Mouse (Mus musculus) midbrain, embryonic 16.5 days (tissue): ENCODE results near the gene Hes6. TPM values are rescaled to one million over a fixed set of nuclear protein-coding genes. Genes with fewer than 3 reads are reported as not detected.

Experiments used
- ATAC-seq: fragments of 200-750 bp; cut with Nextera tagmentation; 2 replicates; pipeline ENCODE4 v1.8.0; 2017; ENCODE audit warnings: moderate TSS enrichment
- H3K27ac ChIP-seq: fragments of 300-500 bp; sonication (generic); 2 replicates; pipeline ENCODE4 v1.5.1; 2014; ENCODE audit warnings: mild to moderate bottlenecking, low read length, mixed read lengths
- H3K27me3 ChIP-seq: fragments of 300-500 bp; sonication (generic); 2 replicates; pipeline ENCODE4 v1.6.1; 2014; ENCODE audit warnings: low read depth, low read length, mixed read lengths; ENCODE audit not compliant: control insufficient read depth, insufficient read depth
- H3K36me3 ChIP-seq: fragments of 300-500 bp; sonication (generic); 2 replicates; pipeline ENCODE4 v1.6.1; 2014; ENCODE audit warnings: mild to moderate bottlenecking, low read length, moderate library complexity, mixed read lengths; ENCODE audit not compliant: control insufficient read depth, insufficient read depth
- H3K4me1 ChIP-seq: fragments of 300-500 bp; sonication (generic); 2 replicates; pipeline ENCODE4 v1.6.1; 2014; ENCODE audit warnings: mild to moderate bottlenecking, low read length, mixed read lengths; ENCODE audit not compliant: control insufficient read depth, insufficient read depth
- H3K4me2 ChIP-seq: fragments of 300-500 bp; sonication (generic); 2 replicates; pipeline ENCODE4 v1.6.1; 2014; ENCODE audit warnings: mild to moderate bottlenecking, low read length, mixed read lengths
- H3K4me3 ChIP-seq: fragments of 300-500 bp; sonication (generic); 2 replicates; pipeline ENCODE4 v1.5.1; 2014; ENCODE audit warnings: low read depth, mild to moderate bottlenecking, low read length, moderate library complexity, mixed read lengths
- H3K9ac ChIP-seq: fragments of 300-500 bp; sonication (generic); 2 replicates; pipeline ENCODE4 v1.6.1; 2014; ENCODE audit warnings: low read depth, low read length, mixed read lengths
- H3K9me3 ChIP-seq: fragments of 300-500 bp; sonication (generic); replicated peaks from 2 replicates; pipeline ENCODE4 v1.6.1; 2014; ENCODE audit warnings: mild to moderate bottlenecking, low read length, mixed read lengths; ENCODE audit not compliant: control insufficient read depth, poor library complexity, severe bottlenecking
- WGBS: fragments of 180-500 bp; shearing (Covaris S2); extraction: QIAGEN DNeasy Blood & Tissue Kit; methylation state at CpG from one replicate; pipeline ENCODE4 v1.1.7; 2014; 5-methylcytosine and 5-hydroxymethylcytosine counted together
- polyA plus RNA-seq: library from polyadenylated mRNA; unstranded; fragments of >200 nt; fragmentation: Nextera tagmentation; extraction: Ambion mirVana; gene quantifications from 2 replicates; pipeline ENCODE4 v1.2.1, GENCODE M21; 2015

The Hes6 gene
- polyA plus RNA-seq, 1 experiment from 2014 or later = 153 TPM

DNA sequence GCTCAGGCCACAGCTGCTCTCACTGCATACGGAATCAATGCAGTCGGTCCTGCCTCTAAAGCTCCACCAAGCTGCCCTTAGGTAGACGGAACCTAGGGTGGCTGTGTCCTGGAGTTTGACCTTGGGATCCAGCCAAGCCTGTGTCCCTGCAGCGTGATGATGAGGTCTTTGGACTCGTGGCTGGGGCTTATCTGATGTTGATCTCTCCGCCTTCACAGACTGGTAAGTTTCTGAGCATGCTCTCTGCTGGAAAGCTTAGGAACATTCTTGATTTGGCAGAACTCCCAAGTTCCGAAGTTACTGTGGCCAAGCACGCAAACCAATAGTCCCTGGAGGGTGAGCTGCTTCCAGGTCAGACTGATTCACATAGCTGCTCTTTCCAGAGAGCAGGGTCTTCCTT is 32.2 kb upstream of the Hes6 start:
- 84% methylated on average over 8 of the region's 8 CpGs for WGBS

DNA sequence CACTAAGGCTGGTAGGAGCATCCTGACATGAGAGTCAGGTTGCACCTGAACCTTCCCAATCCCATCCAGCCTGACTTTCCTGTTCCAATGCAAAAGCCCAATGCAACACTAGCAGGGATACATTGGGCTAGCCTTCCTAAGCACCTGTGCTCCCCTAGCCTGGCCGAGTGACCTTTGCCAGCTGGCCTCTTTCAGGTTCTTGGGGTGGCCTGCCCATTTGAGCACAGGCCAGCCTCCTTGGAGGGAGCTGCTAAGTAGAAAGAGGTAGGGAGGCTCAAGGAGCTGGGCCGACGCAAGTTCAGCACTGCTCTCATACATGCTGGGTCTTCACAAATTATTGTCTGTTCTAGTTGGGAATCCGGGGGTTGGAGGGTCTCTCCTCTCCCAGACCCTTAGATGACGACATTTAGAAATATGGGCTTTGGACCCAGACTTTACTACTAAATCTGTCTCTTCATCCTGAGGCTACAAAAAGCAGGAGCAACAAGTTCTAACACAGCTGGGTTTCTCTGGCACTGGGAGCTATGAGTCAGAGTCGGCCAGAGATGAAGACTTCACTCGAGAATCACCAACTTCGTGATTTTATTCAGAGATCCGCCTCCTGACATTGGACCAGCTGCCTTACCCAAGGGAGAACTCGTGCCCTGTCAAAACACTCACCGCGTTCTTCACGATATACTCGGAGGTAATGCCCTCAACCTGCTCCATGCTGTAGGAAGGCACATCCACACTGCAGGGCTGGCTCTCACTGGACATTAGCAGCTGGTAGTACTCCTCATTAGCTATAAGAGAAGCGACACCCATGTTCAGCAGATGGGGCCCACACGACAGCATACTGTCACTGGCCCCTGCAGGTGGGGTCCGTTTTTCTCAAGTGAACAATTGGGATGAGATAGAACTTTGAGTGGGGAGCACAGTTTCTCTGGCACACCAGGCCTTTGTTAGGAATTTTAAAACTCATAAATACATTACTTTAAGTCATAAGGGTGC is 31.3 kb upstream of the Hes6 start:
- H3K4me3 ChIP-seq = no peak overlapping the region
- H3K4me2 ChIP-seq = no peak overlapping the region
- ATAC-seq = no peak
- no peak overlapping the region for H3K27ac ChIP-seq
- no peaks in the 10 kb centered on the region for H3K4me1 ChIP-seq
- H3K27me3 ChIP-seq = no peaks in the 10 kb centered on the region
- H3K9me3 ChIP-seq = no peaks in the 10 kb centered on the region
- 93% methylated on average over 17 of the region's 17 CpGs for WGBS
- H3K9ac ChIP-seq = no peak overlapping the region
- H3K36me3 ChIP-seq = peaks cover 38% of the 10 kb centered on the region

More for the DNA sequence above, 32.2 kb upstream of the Hes6 start:
- Histone ChIP-seq H3K27ac (no peak overlapping the region), H3K4me2 (no peak overlapping the region), H3K9ac (no peak overlapping the region), H3K36me3 (peaks cover 36% of the 10 kb centered on the region), H3K4me1 (no peaks in the 10 kb centered on the region), H3K9me3 (no peaks in the 10 kb centered on the region), H3K4me3 (no peak overlapping the region), H3K27me3 (no peaks in the 10 kb centered on the region)
- no peak for ATAC-seq

DNA sequence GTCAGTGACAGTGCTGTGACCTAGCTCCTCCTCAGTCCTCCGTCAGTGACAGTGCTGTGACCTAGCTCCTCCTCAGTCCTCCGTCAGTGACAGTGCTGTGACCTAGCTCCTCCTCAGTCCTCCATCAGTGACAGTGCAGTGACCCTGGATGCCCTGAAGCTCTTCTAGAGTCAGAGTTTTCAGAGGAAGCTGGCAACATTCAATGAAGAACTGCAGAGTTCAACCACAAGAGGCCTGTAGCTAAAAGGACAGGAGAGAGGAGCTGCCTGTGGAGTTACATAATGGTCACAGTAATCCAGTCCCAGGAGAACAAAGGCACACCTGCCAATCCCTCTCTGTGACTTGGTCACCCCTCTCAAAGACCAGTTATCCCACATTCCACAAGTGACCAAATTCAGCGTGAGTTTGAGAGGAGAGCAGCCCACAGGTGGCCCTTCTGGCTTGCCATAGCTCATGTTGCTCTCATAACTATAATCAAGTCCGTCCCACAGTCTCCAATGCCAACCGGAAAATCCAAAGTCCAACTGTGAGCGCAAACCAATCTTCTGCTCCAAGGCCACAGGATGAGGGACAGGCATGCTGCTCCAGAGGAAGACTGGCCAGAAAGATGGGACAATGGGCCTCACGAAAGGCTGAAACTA is 28.6 kb upstream of the Hes6 start:
- no peak overlapping the region for H3K27ac ChIP-seq
- H3K9ac ChIP-seq = no peak overlapping the region
- H3K9me3 ChIP-seq = no peaks in the 10 kb centered on the region
- H3K36me3 ChIP-seq = peaks cover 30% of the 10 kb centered on the region
- no peak for ATAC-seq
- 56% methylated on average over 6 of the region's 7 CpGs for WGBS
- H3K4me2 ChIP-seq = no peak overlapping the region
- no peaks in the 10 kb centered on the region for H3K4me1 ChIP-seq
- H3K27me3 ChIP-seq = no peaks in the 10 kb centered on the region
- H3K4me3 ChIP-seq = no peak overlapping the region

DNA sequence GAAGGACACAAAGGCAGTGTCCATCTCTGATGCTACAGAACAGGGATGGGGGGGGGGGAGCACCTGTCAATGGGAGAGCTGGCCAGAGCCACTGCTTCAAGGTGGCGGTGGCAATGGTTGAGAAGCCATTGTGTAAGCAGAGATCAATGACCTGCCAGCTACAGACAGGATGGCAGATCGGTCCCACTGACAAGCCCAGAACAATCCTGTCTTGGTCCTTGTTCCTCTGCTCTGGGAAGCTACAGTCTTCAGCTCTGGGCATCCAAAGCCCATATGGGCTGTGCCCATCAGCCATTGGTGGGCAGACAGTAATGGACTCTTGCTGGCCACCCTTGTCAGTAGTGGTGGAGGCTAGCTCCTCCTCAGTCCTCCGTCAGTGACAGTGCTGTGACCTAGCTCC is 28.0 kb upstream of the Hes6 start:
- 100% methylated on average over 3 of the region's 3 CpGs for WGBS
- H3K9ac ChIP-seq = no peak overlapping the region
- H3K4me1 ChIP-seq = no peaks in the 10 kb centered on the region
- no peak overlapping the region for H3K4me3 ChIP-seq
- H3K9me3 ChIP-seq = no peaks in the 10 kb centered on the region
- H3K36me3 ChIP-seq = peaks cover 26% of the 10 kb centered on the region
- H3K27me3 ChIP-seq = no peaks in the 10 kb centered on the region
- ATAC-seq = no peak
- H3K27ac ChIP-seq = no peak overlapping the region
- no peak overlapping the region for H3K4me2 ChIP-seq

DNA sequence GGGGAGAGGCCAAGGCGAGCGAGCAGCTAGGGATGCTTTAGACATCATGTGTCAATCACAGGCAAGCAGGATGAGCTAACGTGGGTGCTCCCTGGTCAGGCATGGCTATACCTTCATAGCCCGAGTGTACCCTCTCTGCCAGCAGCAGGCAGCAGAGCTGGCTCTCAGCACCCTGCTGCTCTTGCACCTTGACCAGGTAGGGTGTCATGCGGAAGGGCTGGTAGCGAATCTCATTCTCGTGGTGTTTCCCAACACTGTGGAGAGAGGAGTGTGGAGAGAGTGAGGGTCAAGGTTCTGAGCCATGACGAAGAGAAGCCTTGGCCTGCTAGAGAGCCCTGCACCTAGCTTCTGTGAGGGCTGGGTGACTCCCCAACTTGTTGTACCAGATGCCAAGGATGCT is 25.9 kb upstream of the Hes6 start:
- ATAC-seq = no peak
- Histone ChIP-seq H3K9ac (no peak overlapping the region), H3K27ac (no peak overlapping the region), H3K4me3 (no peak overlapping the region), H3K36me3 (peaks cover 17% of the 10 kb centered on the region), H3K4me1 (no peaks in the 10 kb centered on the region), H3K9me3 (no peaks in the 10 kb centered on the region), H3K27me3 (no peaks in the 10 kb centered on the region), H3K4me2 (no peak overlapping the region)
- WGBS = 88% methylated on average over 8 of the region's 8 CpGs

DNA sequence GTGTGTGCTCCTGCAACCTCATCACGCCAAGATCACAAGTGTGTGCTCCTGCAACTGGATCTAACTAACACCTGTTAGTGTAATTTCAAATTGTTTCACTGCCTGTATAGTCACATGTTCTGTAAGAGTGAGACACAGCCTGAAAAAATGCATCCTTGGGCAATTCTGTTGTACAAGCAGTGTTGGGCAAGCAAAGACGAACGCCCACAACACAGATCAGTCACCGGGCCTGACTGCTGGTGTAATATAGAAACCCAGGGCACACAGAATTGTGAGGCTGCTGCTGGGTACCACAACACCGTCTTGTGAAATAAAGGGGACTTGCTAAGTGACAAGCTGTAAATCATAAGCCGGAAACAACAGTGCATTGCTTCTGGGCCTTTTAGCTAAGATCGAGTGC is 23.7 kb upstream of the Hes6 start:
- Histone ChIP-seq H3K9ac (no peak overlapping the region), H3K27me3 (no peaks in the 10 kb centered on the region), H3K27ac (no peak overlapping the region), H3K9me3 (no peaks in the 10 kb centered on the region), H3K4me3 (no peak overlapping the region), H3K4me1 (no peaks in the 10 kb centered on the region), H3K36me3 (peaks cover 20% of the 10 kb centered on the region), H3K4me2 (no peak overlapping the region)
- no peak for ATAC-seq
- WGBS = 97% methylated on average over 7 of the region's 7 CpGs

DNA sequence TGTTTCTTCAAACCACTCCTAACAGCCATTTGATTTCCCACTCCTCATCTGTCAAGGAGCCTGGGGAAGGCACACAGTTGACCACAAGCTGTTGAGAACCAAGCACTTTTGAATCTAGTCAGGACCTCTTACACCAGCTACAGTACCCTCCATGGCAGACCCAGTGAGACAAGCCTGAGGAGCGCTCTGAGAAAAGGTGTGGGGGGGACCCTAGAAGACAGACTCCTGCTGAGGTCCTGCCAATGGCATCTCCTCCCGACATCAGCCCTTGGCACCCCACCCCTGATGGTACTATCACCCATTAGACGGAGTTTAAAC is 23.2 kb upstream of the Hes6 start:
- Histone ChIP-seq H3K27me3 (no peaks in the 10 kb centered on the region), H3K36me3 (peaks cover 17% of the 10 kb centered on the region), H3K4me1 (no peaks in the 10 kb centered on the region), H3K9me3 (no peaks in the 10 kb centered on the region), H3K4me2 (no peak overlapping the region), H3K27ac (no peak overlapping the region), H3K9ac (no peak overlapping the region), H3K4me3 (no peak overlapping the region)
- no peak for ATAC-seq
- 96% methylated on average over 3 of the region's 3 CpGs for WGBS

DNA sequence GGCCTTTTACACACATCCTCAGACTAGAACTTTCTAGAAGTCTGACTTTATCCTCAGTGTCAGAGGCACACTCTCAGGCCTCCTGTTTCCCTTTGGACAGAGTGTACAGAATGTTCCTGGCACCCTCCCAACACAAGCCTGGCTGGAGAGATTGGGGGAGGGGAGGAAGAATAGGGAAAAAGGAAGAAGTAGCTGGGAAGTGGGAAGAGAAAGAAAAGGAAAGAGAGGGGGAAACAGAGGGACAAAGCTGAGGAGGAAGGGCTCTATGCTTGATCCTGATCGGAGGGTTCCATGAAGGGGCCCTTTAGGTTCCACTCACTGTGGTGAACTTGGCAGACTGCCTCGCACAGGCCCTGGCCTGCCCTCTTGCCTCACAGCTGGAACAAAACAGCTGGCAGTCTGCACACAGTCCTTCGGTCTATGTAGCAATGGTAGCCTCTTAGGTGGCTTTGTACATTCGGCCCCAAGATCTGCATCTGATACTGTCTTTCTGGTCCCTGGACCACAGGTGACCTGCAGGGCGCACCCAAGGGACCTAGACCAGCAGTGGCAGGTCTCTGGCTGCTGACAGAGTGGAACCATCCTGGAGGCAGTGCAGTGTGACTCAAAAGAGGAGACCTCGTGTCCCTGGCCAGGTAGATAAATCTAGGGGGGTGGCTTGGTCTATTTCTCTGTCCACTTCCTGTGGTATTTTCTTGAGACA is 22.7 kb upstream of the Hes6 start:
- WGBS = 76% methylated on average over 6 of the region's 6 CpGs
- Histone ChIP-seq H3K9me3 (no peaks in the 10 kb centered on the region), H3K27ac (no peak overlapping the region), H3K27me3 (no peaks in the 10 kb centered on the region), H3K4me3 (no peak overlapping the region), H3K9ac (no peak overlapping the region), H3K4me1 (no peaks in the 10 kb centered on the region), H3K36me3 (peaks cover 17% of the 10 kb centered on the region), H3K4me2 (no peak overlapping the region)
- ATAC-seq = no peak
